Mouse (Mus musculus): Measurements from ENCODE around the gene Usp36. TPM values are rescaled to one million over a fixed set of nuclear protein-coding genes. Genes with fewer than 3 reads are reported as not detected.

Usp36 gene
- polyA plus RNA-seq, 1 experiment from 2014 or later, result 13.6 TPM

DNA sequence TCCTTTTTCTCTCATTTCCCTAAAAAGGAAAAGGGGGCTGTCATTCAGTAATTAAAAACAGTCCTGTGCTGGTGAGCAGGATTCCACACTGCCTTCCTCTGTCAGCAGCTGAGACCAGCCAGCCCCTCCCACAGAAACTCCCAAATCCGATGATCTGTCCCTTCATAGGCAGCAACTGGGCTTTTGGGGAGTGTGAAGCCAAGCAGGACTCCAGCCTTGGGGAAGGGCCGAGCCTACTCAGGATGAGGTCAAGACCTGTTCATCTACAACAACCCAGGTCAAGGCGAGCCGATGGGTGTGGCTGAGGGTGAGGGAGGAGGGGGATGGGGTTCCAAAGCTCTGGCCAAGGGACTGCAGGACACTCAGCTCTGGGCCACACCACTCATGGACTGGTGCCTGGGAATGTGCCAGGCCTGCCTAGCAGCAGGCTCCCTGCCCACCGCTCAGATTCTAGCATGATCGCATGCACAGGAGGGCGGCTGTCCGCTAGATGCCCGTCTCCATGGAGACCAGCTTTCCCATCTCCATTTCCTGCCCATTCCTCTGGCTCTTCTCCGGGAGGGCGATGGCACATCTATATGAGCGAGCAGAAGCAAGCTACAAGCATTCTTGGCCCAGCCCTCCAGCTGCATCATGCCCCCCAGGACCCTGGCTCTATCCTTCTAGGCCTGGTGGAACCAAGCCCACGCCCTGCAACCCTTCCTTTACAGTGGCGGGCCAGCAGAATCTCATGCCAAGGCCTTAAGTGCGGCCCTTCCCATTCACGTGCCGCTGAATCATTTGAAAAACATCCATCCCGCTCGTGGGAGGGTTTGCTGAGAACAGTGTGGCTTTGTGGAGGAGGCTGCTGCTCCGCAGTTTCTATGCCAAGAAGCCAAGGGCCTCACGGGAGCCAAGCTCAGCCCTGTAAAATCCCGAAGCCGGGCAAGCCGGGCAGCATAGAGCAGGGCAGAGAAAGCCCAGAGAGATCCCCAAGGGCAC is 37.2 kb upstream of the Usp36 start:
- Histone ChIP-seq H3K4me1 (replicated peaks; ENCODE audit: control insufficient read depth, insufficient read depth, low read length) (peaks cover 29% of the 10 kb centered on the region), H3K9me3 (ENCODE audit: control insufficient read depth, low read length) (no peaks in the 10 kb centered on the region), H3K27me3 (ENCODE audit: control insufficient read depth, insufficient read depth, low read length) (no peaks in the 10 kb centered on the region), H3K27ac (peak overlapping the region; percentile 88), H3K9ac (no peak overlapping the region; the same call in 1 of the 2 replicates), H3K4me3 (replicated peaks; ENCODE audit: low read length) (no peak overlapping the region), H3K36me3 (replicated peaks; ENCODE audit: control insufficient read depth, insufficient read depth) (no peaks in the 10 kb centered on the region), H3K4me2 (replicated peaks) (peak overlapping the region; percentile 20; the same call in 1 of the 2 replicates)
- DNase-seq (ENCODE audit: low spot score), result peak; percentile 71
- peak; percentile 91 for ATAC-seq (ENCODE audit: low FRiP score)
- WGBS, result 56% methylated on average over 24 of the region's 24 CpGs

DNA sequence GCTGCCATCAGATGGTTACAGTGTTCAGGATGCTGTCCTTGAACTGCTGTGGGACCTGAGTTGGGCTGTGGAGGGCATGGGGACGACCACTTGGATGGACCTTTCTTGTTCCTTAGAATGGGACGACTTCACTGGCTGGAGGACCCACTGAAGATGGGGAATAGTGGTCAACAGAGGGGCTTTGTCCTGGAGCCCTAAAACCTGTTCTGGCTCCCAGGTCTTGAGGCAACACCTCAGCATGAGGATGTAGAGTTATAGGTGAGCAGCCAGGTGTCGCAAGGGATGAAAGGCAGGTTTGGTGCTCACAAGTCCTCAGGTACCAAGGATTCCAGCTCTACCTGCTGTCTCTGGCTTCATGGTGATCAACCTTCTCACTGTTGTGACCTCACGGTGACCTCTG is 36.4 kb upstream of the Usp36 start:
- ATAC-seq (ENCODE audit: low FRiP score) (no peak), DNase-seq (ENCODE audit: low spot score) (no peak)
- Histone ChIP-seq H3K9me3 (ENCODE audit: control insufficient read depth, low read length) (no peaks in the 10 kb centered on the region), H3K9ac (no peak overlapping the region), H3K27me3 (ENCODE audit: control insufficient read depth, insufficient read depth, low read length) (no peaks in the 10 kb centered on the region), H3K4me2 (replicated peaks) (no peak overlapping the region), H3K4me3 (replicated peaks; ENCODE audit: low read length) (no peak overlapping the region), H3K36me3 (replicated peaks; ENCODE audit: control insufficient read depth, insufficient read depth) (no peaks in the 10 kb centered on the region), H3K27ac (peak overlapping the region; percentile 88), H3K4me1 (replicated peaks; ENCODE audit: control insufficient read depth, insufficient read depth, low read length) (peaks cover 36% of the 10 kb centered on the region)
- 93% methylated on average over 4 of the region's 4 CpGs for WGBS

DNA sequence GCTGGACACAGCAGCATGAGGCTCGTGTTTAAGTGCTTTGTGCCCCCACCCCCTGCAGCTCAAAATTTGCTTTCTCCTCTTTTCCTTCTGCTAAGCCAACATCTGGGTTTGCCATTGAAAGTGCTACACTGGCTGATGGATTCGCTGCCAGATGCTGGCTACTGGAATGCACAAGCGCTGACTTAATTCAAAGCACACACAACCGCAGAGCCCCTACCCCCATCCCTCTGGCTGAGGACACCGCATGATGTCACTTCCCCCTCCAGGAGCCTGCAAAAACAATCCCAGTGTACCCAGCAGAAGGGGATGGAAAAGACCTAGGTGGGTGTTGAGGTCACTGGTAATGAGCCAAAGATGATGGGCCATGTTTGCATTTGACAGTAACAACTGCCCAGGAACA is 34.5 kb upstream of the Usp36 start:
- WGBS, result 86% methylated on average over 5 of the region's 5 CpGs
- H3K9me3 ChIP-seq (ENCODE audit: control insufficient read depth, low read length), result no peaks in the 10 kb centered on the region
- no peak overlapping the region for H3K4me2 ChIP-seq (replicated peaks)
- H3K4me3 ChIP-seq (replicated peaks; ENCODE audit: low read length), result no peak overlapping the region
- ATAC-seq (ENCODE audit: low FRiP score) (no peak), DNase-seq (ENCODE audit: low spot score) (no peak)
- no peaks in the 10 kb centered on the region for H3K36me3 ChIP-seq (replicated peaks; ENCODE audit: control insufficient read depth, insufficient read depth)
- H3K4me1 ChIP-seq (replicated peaks; ENCODE audit: control insufficient read depth, insufficient read depth, low read length), result peaks cover 39% of the 10 kb centered on the region
- H3K27ac ChIP-seq, result no peak overlapping the region
- H3K27me3 ChIP-seq (ENCODE audit: control insufficient read depth, insufficient read depth, low read length), result no peaks in the 10 kb centered on the region
- H3K9ac ChIP-seq, result no peak overlapping the region

DNA sequence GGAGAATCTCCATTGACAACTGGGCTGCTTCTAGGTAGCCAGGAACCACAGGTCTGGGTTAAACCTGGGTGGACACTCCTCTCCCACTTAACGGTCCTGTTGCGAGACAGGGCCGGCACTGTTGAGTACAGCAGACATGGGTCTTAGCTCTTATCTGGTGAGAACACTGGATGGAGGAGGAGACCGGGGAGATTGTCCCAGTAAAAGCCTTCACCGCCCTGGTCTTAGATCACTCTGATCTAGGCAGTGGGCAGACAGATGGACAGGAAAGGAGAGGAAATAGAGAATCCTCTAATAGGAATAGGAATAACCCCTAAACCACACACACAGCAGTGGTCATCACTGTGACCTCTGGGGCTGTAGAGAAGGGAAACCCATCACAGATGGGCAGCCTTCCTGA is 33.9 kb upstream of the Usp36 start:
- no peak for DNase-seq (ENCODE audit: low spot score)
- Histone ChIP-seq H3K4me3 (replicated peaks; ENCODE audit: low read length) (no peak overlapping the region), H3K4me2 (replicated peaks) (no peak overlapping the region), H3K4me1 (replicated peaks; ENCODE audit: control insufficient read depth, insufficient read depth, low read length) (peaks cover 39% of the 10 kb centered on the region), H3K9ac (no peak overlapping the region), H3K9me3 (ENCODE audit: control insufficient read depth, low read length) (no peaks in the 10 kb centered on the region), H3K36me3 (replicated peaks; ENCODE audit: control insufficient read depth, insufficient read depth) (no peaks in the 10 kb centered on the region), H3K27me3 (ENCODE audit: control insufficient read depth, insufficient read depth, low read length) (no peaks in the 10 kb centered on the region), H3K27ac (no peak overlapping the region)
- ATAC-seq (ENCODE audit: low FRiP score), result no peak
- WGBS, result 92% methylated on average over 5 of the region's 5 CpGs

DNA sequence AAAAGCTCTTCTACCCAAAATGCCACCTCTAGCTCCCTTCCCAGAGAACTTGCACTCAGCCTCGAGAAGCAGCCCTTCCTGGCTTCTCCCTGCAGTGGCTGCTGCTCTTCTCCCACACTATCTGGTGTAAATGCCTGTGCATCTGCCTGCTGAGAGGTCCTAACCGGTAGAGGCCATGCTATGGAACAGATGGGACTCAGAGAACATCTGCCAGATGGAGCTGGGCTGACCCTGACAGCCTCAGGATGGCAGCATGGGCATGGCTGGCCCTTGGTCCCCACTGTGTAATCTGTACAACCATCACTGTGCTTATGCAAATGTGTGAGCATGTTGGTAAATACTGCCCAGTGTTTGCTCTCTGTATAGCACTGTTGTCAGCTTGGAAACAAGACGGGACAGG is 32.6 kb upstream of the Usp36 start:
- Histone ChIP-seq H3K4me1 (replicated peaks; ENCODE audit: control insufficient read depth, insufficient read depth, low read length) (peaks cover 26% of the 10 kb centered on the region), H3K27me3 (ENCODE audit: control insufficient read depth, insufficient read depth, low read length) (no peaks in the 10 kb centered on the region), H3K36me3 (replicated peaks; ENCODE audit: control insufficient read depth, insufficient read depth) (0 out of 2 replicates have a peak, but pooled peaks cover 1% of the 10 kb centered on the region), H3K4me2 (replicated peaks) (no peak overlapping the region), H3K27ac (no peak overlapping the region), H3K9ac (no peak overlapping the region), H3K4me3 (replicated peaks; ENCODE audit: low read length) (no peak overlapping the region), H3K9me3 (ENCODE audit: control insufficient read depth, low read length) (no peaks in the 10 kb centered on the region)
- DNase-seq (ENCODE audit: low spot score) (no peak), ATAC-seq (ENCODE audit: low FRiP score) (no peak)
- 52% methylated on average over 3 of the region's 3 CpGs for WGBS

DNA sequence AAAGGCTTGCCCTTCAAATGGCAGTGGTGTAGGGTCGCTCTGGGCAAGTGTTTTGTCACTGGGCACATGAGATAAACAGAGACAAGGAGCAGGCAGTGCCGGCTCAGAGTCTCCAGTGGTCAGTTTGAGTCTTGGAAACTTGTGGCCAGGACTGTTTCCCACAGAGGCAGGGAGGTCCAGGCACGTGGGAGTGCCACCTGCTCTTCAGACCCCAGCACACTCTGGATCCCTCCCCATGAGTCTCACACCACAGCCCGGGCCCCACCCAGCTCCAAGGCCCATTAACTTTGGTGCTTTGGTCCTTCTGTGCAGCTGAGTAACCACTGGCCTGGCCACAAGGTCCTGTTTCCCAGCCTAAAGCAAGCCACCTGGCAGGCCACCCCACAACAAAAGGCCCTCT is 31.9 kb upstream of the Usp36 start:
- no peaks in the 10 kb centered on the region for H3K27me3 ChIP-seq (ENCODE audit: control insufficient read depth, insufficient read depth, low read length)
- ATAC-seq (ENCODE audit: low FRiP score) (no peak), DNase-seq (ENCODE audit: low spot score) (no peak)
- no peak overlapping the region for H3K4me3 ChIP-seq (replicated peaks; ENCODE audit: low read length)
- peaks cover 19% of the 10 kb centered on the region for H3K4me1 ChIP-seq (replicated peaks; ENCODE audit: control insufficient read depth, insufficient read depth, low read length)
- WGBS, result 77% methylated on average over 4 of the region's 4 CpGs
- H3K27ac ChIP-seq, result no peak overlapping the region
- no peak overlapping the region for H3K4me2 ChIP-seq (replicated peaks)
- H3K36me3 ChIP-seq (replicated peaks; ENCODE audit: control insufficient read depth, insufficient read depth), result 0 out of 2 replicates have a peak, but pooled peaks cover 5% of the 10 kb centered on the region
- H3K9me3 ChIP-seq (ENCODE audit: control insufficient read depth, low read length), result no peaks in the 10 kb centered on the region
- no peak overlapping the region for H3K9ac ChIP-seq

DNA sequence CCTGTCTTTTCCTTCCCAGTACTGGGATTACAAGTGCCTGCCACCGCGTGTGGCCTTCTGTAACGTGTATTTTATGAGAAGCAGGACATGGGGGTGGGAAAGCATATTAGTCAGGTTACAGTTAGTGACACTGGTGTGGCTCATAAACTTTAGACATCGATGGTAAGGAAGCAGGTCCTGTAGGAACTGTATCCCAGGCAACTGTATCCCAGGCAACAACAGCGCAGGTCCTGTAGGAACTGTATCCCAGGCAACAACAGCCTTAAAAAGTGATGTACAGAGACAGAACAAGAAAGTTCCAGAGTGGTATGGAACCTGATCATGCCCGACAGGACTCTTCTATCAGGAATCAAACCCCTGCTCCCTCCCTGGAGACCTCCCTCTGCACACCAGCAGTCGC is 31.5 kb upstream of the Usp36 start:
- Histone ChIP-seq H3K4me2 (replicated peaks) (no peak overlapping the region), H3K9me3 (ENCODE audit: control insufficient read depth, low read length) (no peaks in the 10 kb centered on the region), H3K4me1 (replicated peaks; ENCODE audit: control insufficient read depth, insufficient read depth, low read length) (peaks cover 15% of the 10 kb centered on the region), H3K4me3 (replicated peaks; ENCODE audit: low read length) (no peak overlapping the region), H3K36me3 (replicated peaks; ENCODE audit: control insufficient read depth, insufficient read depth) (0 out of 2 replicates have a peak, but pooled peaks cover 5% of the 10 kb centered on the region), H3K27me3 (ENCODE audit: control insufficient read depth, insufficient read depth, low read length) (no peaks in the 10 kb centered on the region), H3K27ac (no peak overlapping the region), H3K9ac (no peak overlapping the region)
- WGBS, result 58% methylated on average over 7 of the region's 7 CpGs
- ATAC-seq (ENCODE audit: low FRiP score) (no peak), DNase-seq (ENCODE audit: low spot score) (peak; percentile 45)

DNA sequence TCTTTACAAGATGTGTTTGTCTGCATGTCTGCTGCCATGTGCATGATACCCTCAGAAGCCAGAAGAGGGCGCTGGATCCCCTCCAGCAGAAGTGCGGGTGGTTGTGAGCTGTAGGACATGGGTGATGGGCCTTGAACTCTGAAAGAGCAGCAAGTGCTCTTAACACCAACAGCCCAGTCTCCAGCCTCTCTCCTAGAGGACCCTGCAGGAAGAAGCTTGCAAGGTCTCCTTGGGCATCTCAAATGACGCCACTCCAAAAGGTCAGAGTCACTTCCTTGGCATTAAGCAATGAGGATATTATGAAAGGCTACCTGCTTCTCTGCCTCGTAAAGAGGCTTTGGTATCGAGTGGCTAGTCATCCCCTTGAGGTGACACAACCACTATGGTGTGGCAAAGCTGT is 28.6 kb upstream of the Usp36 start:
- H3K9ac ChIP-seq, result no peak overlapping the region
- H3K4me2 ChIP-seq (replicated peaks), result no peak overlapping the region
- no peak overlapping the region for H3K4me3 ChIP-seq (replicated peaks; ENCODE audit: low read length)
- H3K4me1 ChIP-seq (replicated peaks; ENCODE audit: control insufficient read depth, insufficient read depth, low read length), result peaks cover 14% of the 10 kb centered on the region
- peaks cover 25% of the 10 kb centered on the region; the same call in 1 of the 2 replicates for H3K36me3 ChIP-seq (replicated peaks; ENCODE audit: control insufficient read depth, insufficient read depth)
- DNase-seq (ENCODE audit: low spot score) (no peak), ATAC-seq (ENCODE audit: low FRiP score) (no peak)
- H3K27me3 ChIP-seq (ENCODE audit: control insufficient read depth, insufficient read depth, low read length), result no peaks in the 10 kb centered on the region
- H3K9me3 ChIP-seq (ENCODE audit: control insufficient read depth, low read length), result no peaks in the 10 kb centered on the region
- WGBS, result 64% methylated on average over 5 of the region's 5 CpGs
- H3K27ac ChIP-seq, result no peak overlapping the region

DNA sequence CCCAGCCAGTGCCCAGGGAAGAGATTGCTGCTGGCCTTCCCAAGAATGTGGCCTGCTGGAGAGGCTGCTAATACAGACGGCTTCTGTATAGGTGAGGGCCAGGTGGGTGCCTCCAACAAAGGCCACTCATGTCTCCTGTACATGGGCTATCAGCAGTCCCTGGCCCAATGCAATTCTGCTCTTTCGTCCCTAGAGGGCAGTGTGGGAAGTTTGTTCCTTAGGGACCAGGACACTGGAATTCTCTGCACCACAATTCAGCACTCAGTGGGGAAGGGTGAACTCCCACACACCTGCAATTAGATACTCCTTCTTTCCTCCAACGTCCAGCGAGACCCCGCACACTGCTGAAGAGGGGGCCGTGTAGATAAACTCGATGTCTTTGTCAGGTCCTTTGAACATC is 27.1 kb upstream of the Usp36 start:
- Histone ChIP-seq H3K4me1 (replicated peaks; ENCODE audit: control insufficient read depth, insufficient read depth, low read length) (peaks cover 10% of the 10 kb centered on the region), H3K9ac (no peak overlapping the region), H3K4me2 (replicated peaks) (no peak overlapping the region), H3K27ac (no peak overlapping the region), H3K27me3 (ENCODE audit: control insufficient read depth, insufficient read depth, low read length) (no peaks in the 10 kb centered on the region), H3K4me3 (replicated peaks; ENCODE audit: low read length) (no peak overlapping the region), H3K36me3 (replicated peaks; ENCODE audit: control insufficient read depth, insufficient read depth) (peaks cover 31% of the 10 kb centered on the region), H3K9me3 (ENCODE audit: control insufficient read depth, low read length) (no peaks in the 10 kb centered on the region)
- WGBS, result 27% methylated on average over 7 of the region's 7 CpGs
- ATAC-seq (ENCODE audit: low FRiP score) (no peak), DNase-seq (ENCODE audit: low spot score) (peak; percentile 85)

Measured in hindbrain, embryonic 14.5 days (tissue).